ENCODE assay signal across 14 mouse cellular contexts in the genomic region with DNA sequence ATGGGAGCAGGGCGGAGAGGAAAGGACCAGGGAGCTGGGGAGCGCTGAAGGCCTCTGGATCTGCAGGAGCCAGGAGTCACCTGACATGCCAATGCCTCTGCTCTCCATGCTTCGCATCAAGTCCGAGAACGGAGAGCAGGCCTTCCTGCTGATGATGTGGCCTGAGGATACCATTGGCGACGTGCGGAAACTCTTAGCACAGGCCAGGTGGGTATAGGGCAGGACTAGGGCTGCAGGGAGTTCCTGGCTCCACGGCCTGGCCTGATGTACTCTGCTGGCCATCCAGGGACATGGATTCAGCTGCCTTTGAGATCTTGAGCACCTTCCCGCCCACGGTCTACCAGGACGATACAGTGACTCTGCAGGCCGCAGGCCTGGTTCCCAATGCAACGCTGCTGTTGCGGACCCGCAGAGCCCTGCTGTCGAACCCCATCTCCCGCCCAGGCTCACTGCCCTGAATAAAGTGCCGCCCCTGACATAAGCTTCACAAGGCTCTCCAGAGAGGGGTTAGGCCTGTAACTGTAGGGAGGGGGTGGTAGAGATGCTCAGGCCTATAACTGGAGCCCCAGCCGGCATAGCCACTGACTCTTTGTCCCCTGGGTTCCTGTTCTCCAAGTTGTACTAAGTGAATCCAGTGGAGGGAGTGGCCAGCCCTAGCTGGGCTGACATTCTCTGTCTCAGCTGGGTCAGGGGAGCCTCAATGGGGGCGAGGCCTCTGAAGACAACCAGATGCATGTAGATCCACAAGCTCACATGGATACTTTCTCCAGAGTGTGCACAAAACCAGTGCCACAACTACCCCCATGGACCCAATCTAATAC. TPM values are rescaled to one million over a fixed set of nuclear protein-coding genes. Genes with fewer than 3 reads are reported as not detected.
DNase-seq lines count a peak whose midpoint lies in the region; ATAC-seq lines count a peak whose summit lies in the region.
"Had no signal": no experiment of that assay in that cellular context is flagged by ENCODE, and none has a peak within 500 bp of the region (broad histone marks: within the 10 kb centered on the region; RNA-seq: fewer than 3 reads in every experiment).

No protein-coding gene starts in this region.

- H3K4me3 ChIP-seq in heart, embryonic 15.5 days, result 0 out of 2 replicates have a peak overlapping the region, but pooled peaks have one; percentile 74
- no peak overlapping the region; the same call in 1 of the 2 replicates for H3K4me3 ChIP-seq in limb, embryonic 15.5 days

- no peak for DNase-seq in heart, postnatal 36 days
- peak; percentile 27 for DNase-seq in thymus, postnatal 4 days
- DNase-seq in thymus, adult 18-20 months, result no peak
- no peak for DNase-seq in left cerebral cortex, postnatal 36 days (ENCODE audit: low spot score in 2 of 2)
- no peak for DNase-seq in embryo, embryonic 10.5 days (ENCODE audit: low spot score)
- DNase-seq in spleen, postnatal 14 days (ENCODE audit: low spot score in 2 of 2), result no peak
- DNase-seq: adrenal gland, adult 8-10 months; cerebellum, adult 9-11 months; kidney, adult 9 months; lung, postnatal 14 days; retina, postnatal 1 day had no signal

- no peak overlapping the region for H3K9ac ChIP-seq in heart, embryonic 15.5 days
- no peak overlapping the region for H3K9ac ChIP-seq in limb, embryonic 15.5 days

- no peak for ATAC-seq in heart, embryonic 15.5 days (replicated peaks; ENCODE audit: insufficient number of reproducible peaks, insufficient read depth, low FRiP score, low read depth)
- no peak for ATAC-seq in limb, embryonic 15.5 days (ENCODE audit: insufficient number of reproducible peaks, low FRiP score, low TSS enrichment, low read depth)
- ATAC-seq: CD4-positive, CD25-positive, alpha-beta regulatory T cell, adult 4 months had no signal

- 84% methylated on average over 21 of the region's 21 CpGs for WGBS in heart, embryonic 15.5 days
- 84% methylated on average over 21 of the region's 21 CpGs for WGBS in limb, embryonic 15.5 days

- H3K9me3 ChIP-seq in heart, embryonic 15.5 days (replicated peaks), result no peaks in the 10 kb centered on the region
- no peaks in the 10 kb centered on the region for H3K9me3 ChIP-seq in limb, embryonic 15.5 days

- no peaks in the 10 kb centered on the region for H3K27me3 ChIP-seq in heart, embryonic 15.5 days
- H3K27me3 ChIP-seq in limb, embryonic 15.5 days, result no peaks in the 10 kb centered on the region

- H3K4me2 ChIP-seq in heart, embryonic 15.5 days, result no peak overlapping the region
- H3K4me2 ChIP-seq in limb, embryonic 15.5 days, result peak overlapping the region; percentile 83; the same call in 1 of the 2 replicates

- peaks cover 9% of the 10 kb centered on the region; the same call in 1 of the 2 replicates for H3K36me3 ChIP-seq in heart, embryonic 15.5 days
- 0 out of 2 replicates have a peak, but pooled peaks cover 10% of the 10 kb centered on the region for H3K36me3 ChIP-seq in limb, embryonic 15.5 days

- H3K4me1 ChIP-seq in heart, embryonic 15.5 days (replicated peaks), result peaks cover 29% of the 10 kb centered on the region
- peaks cover 41% of the 10 kb centered on the region for H3K4me1 ChIP-seq in limb, embryonic 15.5 days

- H3K27ac ChIP-seq in heart, embryonic 15.5 days, result no peak overlapping the region
- H3K27ac ChIP-seq in limb, embryonic 15.5 days, result no peak overlapping the region

- intact Hi-C loops in heart, postnatal 36 days (cut with DNase I), result no loop called here
- intact Hi-C loops in left cerebral cortex, postnatal 36 days (cut with DNase I), result loop anchor here (10.0 kb wide), 1 partner anchor 92 kb away; no protein-coding TSS in a partner anchor

RNA-seq across cellular contexts. Expression of a gene that starts 2.1 kb away (rescaled TPM):
- 174 and 239 TPM in 2 replicates for polyA plus RNA-seq in heart, embryonic 15.5 days (2015; fragmentation: Nextera tagmentation; extraction: Ambion mirVana)
- 10 to 100 TPM; 36.4 to 39.9 TPM for total RNA-seq in heart, postnatal 36 days (2021)
- 476 and 496 TPM in 2 replicates for polyA plus RNA-seq in limb, embryonic 15.5 days (2015; fragmentation: Nextera tagmentation; extraction: Ambion mirVana)
- total RNA-seq in left cerebral cortex, postnatal 36 days (2021), result 100 to 1,000 TPM; 187 to 235 TPM

RNA-seq across cellular contexts. Expression of a gene that starts 24.1 kb away (rescaled TPM):
- 1.8 and 3.9 TPM in 2 replicates for polyA plus RNA-seq in heart, embryonic 15.5 days (2015; fragmentation: Nextera tagmentation; extraction: Ambion mirVana)
- 1 to 10 TPM; 1.6 to 1.9 TPM for total RNA-seq in heart, postnatal 36 days (2021)
- polyA plus RNA-seq in limb, embryonic 15.5 days (2015; fragmentation: Nextera tagmentation; extraction: Ambion mirVana), result 10.7 and 13.3 TPM in 2 replicates
- total RNA-seq in left cerebral cortex, postnatal 36 days (2021), result 10 to 100 TPM; 23.3 to 46.3 TPM

RNA-seq across cellular contexts. Expression of a gene that starts 31.6 kb away (rescaled TPM):
- 11.6 and 23.8 TPM in 2 replicates for polyA plus RNA-seq in heart, embryonic 15.5 days (2015; fragmentation: Nextera tagmentation; extraction: Ambion mirVana)
- total RNA-seq in heart, postnatal 36 days (2021), result 1 to 10 TPM; 3.1 to 4.6 TPM
- polyA plus RNA-seq in limb, embryonic 15.5 days (2015; fragmentation: Nextera tagmentation; extraction: Ambion mirVana), result 15.9 and 20.1 TPM in 2 replicates
- total RNA-seq in left cerebral cortex, postnatal 36 days (2021), result 1 to 10 TPM; 1.4 to 2.7 TPM

Comparison
In these comparisons a context has a peak if more than half of its experiments do, and no peak if none do; other contexts are left out.
1. RNA of a gene that starts 2.1 kb away (total RNA-seq): 187 to 235 TPM in left cerebral cortex, postnatal 36 days; 36.4 to 39.9 TPM in heart, postnatal 36 days; every median in the first group is over 4 times any median in the second.
2. RNA of a gene that starts 24.1 kb away (total RNA-seq): 23.3 to 46.3 TPM in left cerebral cortex, postnatal 36 days; 1.6 to 1.9 TPM in heart, postnatal 36 days; every median in the first group is over 4 times any median in the second.